Mouse (Mus musculus) CH12.LX (cell line): ENCODE data around the gene Epas1. TPM values are rescaled to one million over a fixed set of nuclear protein-coding genes. Genes with fewer than 3 reads are reported as not detected.

ENCODE experiments used
- DNase-seq: peaks from one replicate; pipeline ENCODE4 v3.0.0-alpha.2; 2013; ENCODE audit errors: extremely low read depth
- H3K27ac ChIP-seq: 2 replicates; pipeline ENCODE4 v1.5.1; 2012; ENCODE audit warnings: low read depth, mild to moderate bottlenecking, control low read depth, moderate library complexity; ENCODE audit not compliant: insufficient read depth
- H3K27me3 ChIP-seq: replicated peaks from 2 replicates; pipeline ENCODE3; 2012; ENCODE audit warnings: inconsistent platforms
- H3K36me3 ChIP-seq, 2 experiments: replicated peaks in 1 of 2; 2 replicates each; pipeline versions ENCODE3 to v1.6.1; 2012; ENCODE audit warnings: inconsistent platforms in 1 of 2, low read length in 1 of 2, mild to moderate bottlenecking in 1 of 2, mixed read lengths in 1 of 2, moderate library complexity in 1 of 2; ENCODE audit not compliant: control insufficient read depth in 1 of 2, insufficient read depth in 1 of 2
- H3K4me1 ChIP-seq, 2 experiments: 2 replicates each; pipeline ENCODE4 v1.6.1; 2012; ENCODE audit warnings: inconsistent platforms in 1 of 2, moderate library complexity in 1 of 2; ENCODE audit not compliant: insufficient read depth in 2 of 2, control insufficient read depth in 1 of 2
- H3K4me2 ChIP-seq: 2 replicates; pipeline ENCODE4 v1.6.1; 2012; ENCODE audit warnings: low read depth, mild to moderate bottlenecking, control low read depth; ENCODE audit not compliant: poor library complexity, insufficient read depth, severe bottlenecking
- H3K4me3 ChIP-seq, 3 experiments: fragments of 150-350 bp in 1 of 3; sonication (generic) in 1 of 3; replicated peaks in 1 of 3; 2 replicates each; pipeline versions ENCODE3 to v1.5.1; 2011 to 2012; ENCODE audit warnings: low read depth in 2 of 3, low read length in 2 of 3, mild to moderate bottlenecking in 2 of 3, moderate library complexity in 2 of 3, control low read depth in 1 of 3, improper control_type of control experiment in 1 of 3, inconsistent platforms in 1 of 3, mixed read lengths in 1 of 3; ENCODE audit not compliant: poor library complexity in 1 of 3
- H3K79me2 ChIP-seq: replicated peaks from 2 replicates; pipeline ENCODE4 v1.6.1; 2012; ENCODE audit warnings: mild to moderate bottlenecking, moderate library complexity; ENCODE audit not compliant: control insufficient read depth, poor library complexity, insufficient read depth, severe bottlenecking; ENCODE audit errors: extremely low read depth
- H3K9ac ChIP-seq: 2 replicates; pipeline ENCODE4 v1.6.1; 2012; ENCODE audit warnings: low read depth, mild to moderate bottlenecking, control low read depth, moderate library complexity; ENCODE audit not compliant: insufficient read depth
- H3K9me3 ChIP-seq: replicated peaks from 2 replicates; pipeline ENCODE3; 2012; ENCODE audit warnings: low read length, inconsistent platforms, mixed read lengths
- BHLHE40 ChIP-seq: IDR thresholded peaks from 2 replicates; pipeline ENCODE4 v1.6.1; 2011; ENCODE audit warnings: mild to moderate bottlenecking, low read depth, low read length, improper control_type of control experiment
- CHD1 ChIP-seq: IDR thresholded peaks from 2 replicates; pipeline ENCODE4 v1.6.1; 2012; ENCODE audit warnings: low read depth, low read length, improper control_type of control experiment, inconsistent platforms
- CHD2 ChIP-seq: IDR thresholded peaks from 2 replicates; pipeline ENCODE4 v1.6.1; 2011; ENCODE audit warnings: low read length, improper control_type of control experiment
- CTCF ChIP-seq, 2 experiments: IDR thresholded peaks in 1 of 2; conservative IDR thresholded peaks in 1 of 2; 2 replicates each; pipeline ENCODE4 v1.5.1; 2011 to 2012; ENCODE audit warnings: low read depth in 2 of 2, low read length in 2 of 2, improper control_type of control experiment in 1 of 2, inconsistent platforms in 1 of 2, mild to moderate bottlenecking in 1 of 2, moderate library complexity in 1 of 2
- E2F4 ChIP-seq: IDR thresholded peaks from 2 replicates; pipeline ENCODE4 v1.6.1; 2011; ENCODE audit warnings: low read depth, low read length, improper control_type of control experiment; ENCODE audit not compliant: insufficient replicate concordance
- ELF1 ChIP-seq: IDR thresholded peaks from 2 replicates; pipeline ENCODE4 v1.6.1; 2014; ENCODE audit warnings: low read depth, mild to moderate bottlenecking, inconsistent platforms, low read length, improper control_type of control experiment
- EP300 ChIP-seq: IDR thresholded peaks from 2 replicates; pipeline ENCODE4 v1.6.1; 2011; ENCODE audit warnings: low read length, improper control_type of control experiment
- ETS1 ChIP-seq: conservative IDR thresholded peaks from 2 replicates; pipeline ENCODE4 v1.6.1; 2012; ENCODE audit warnings: low read depth, mild to moderate bottlenecking, inconsistent platforms, low read length, improper control_type of control experiment, moderate library complexity
- GABPA ChIP-seq: IDR thresholded peaks from 2 replicates; pipeline ENCODE4 v1.6.1; 2012; ENCODE audit warnings: low read depth, low read length, improper control_type of control experiment, inconsistent platforms; ENCODE audit not compliant: insufficient replicate concordance
- HCFC1 ChIP-seq: IDR thresholded peaks from 2 replicates; pipeline ENCODE4 v1.6.1; 2012; ENCODE audit warnings: low read depth, mild to moderate bottlenecking, inconsistent platforms, low read length, improper control_type of control experiment
- IRF4 ChIP-seq: IDR thresholded peaks from 2 replicates; pipeline ENCODE4 v1.6.1; 2014; ENCODE audit warnings: low read depth, mild to moderate bottlenecking, inconsistent platforms, low read length, improper control_type of control experiment
- JUN ChIP-seq: IDR thresholded peaks from 2 replicates; pipeline ENCODE4 v1.6.1; 2011; ENCODE audit warnings: low read depth, mild to moderate bottlenecking, low read length, improper control_type of control experiment, moderate library complexity; ENCODE audit not compliant: insufficient read depth
- JUND ChIP-seq: conservative IDR thresholded peaks from 2 replicates; pipeline ENCODE4 v1.6.1; 2011; ENCODE audit warnings: low read depth, low read length, improper control_type of control experiment
- KAT2A ChIP-seq: IDR thresholded peaks from 2 replicates; pipeline ENCODE4 v1.6.1; 2012; ENCODE audit warnings: low read length, improper control_type of control experiment, inconsistent platforms; ENCODE audit not compliant: insufficient replicate concordance
- MAFK ChIP-seq: IDR thresholded peaks from 2 replicates; pipeline ENCODE4 v1.6.1; 2011; ENCODE audit warnings: low read length, improper control_type of control experiment; ENCODE audit not compliant: insufficient replicate concordance
- MAX ChIP-seq: IDR thresholded peaks from 2 replicates; pipeline ENCODE4 v1.6.1; 2011; ENCODE audit warnings: low read length, improper control_type of control experiment
- MAZ ChIP-seq: IDR thresholded peaks from 2 replicates; pipeline ENCODE4 v1.6.1; 2012; ENCODE audit warnings: low read depth, mild to moderate bottlenecking, inconsistent platforms, low read length, improper control_type of control experiment, moderate library complexity
- MEF2A ChIP-seq: IDR thresholded peaks from 2 replicates; pipeline ENCODE4 v1.6.1; 2014; ENCODE audit warnings: low read depth, mild to moderate bottlenecking, inconsistent platforms, low read length, improper control_type of control experiment, borderline replicate concordance
- MXI1 ChIP-seq: IDR thresholded peaks from 2 replicates; pipeline ENCODE4 v1.6.1; 2011; ENCODE audit warnings: mild to moderate bottlenecking, low read depth, low read length, improper control_type of control experiment
- MYC ChIP-seq: IDR thresholded peaks from 2 replicates; pipeline ENCODE4 v1.6.1; 2011; ENCODE audit warnings: low read depth, mild to moderate bottlenecking, improper control_type of control experiment, low read length
- NELFE ChIP-seq: IDR thresholded peaks from 2 replicates; pipeline ENCODE4 v1.6.1; 2011; ENCODE audit warnings: low read depth, low read length, improper control_type of control experiment
- NRF1 ChIP-seq: IDR thresholded peaks from 2 replicates; pipeline ENCODE4 v1.6.1; 2014; ENCODE audit warnings: low read depth, mild to moderate bottlenecking, inconsistent platforms, low read length, improper control_type of control experiment, moderate library complexity
- PAX5 ChIP-seq: IDR thresholded peaks from 2 replicates; pipeline ENCODE4 v1.6.1; 2012; ENCODE audit warnings: low read length, inconsistent platforms, mixed read lengths
- POLR2A ChIP-seq: IDR thresholded peaks from 2 replicates; pipeline ENCODE4 v1.6.1; 2011; ENCODE audit warnings: low read depth, mild to moderate bottlenecking, improper control_type of control experiment, low read length
- POLR2AphosphoS2 ChIP-seq: IDR thresholded peaks from 2 replicates; pipeline ENCODE4 v1.6.1; 2011; ENCODE audit warnings: low read depth, low read length, improper control_type of control experiment
- RAD21 ChIP-seq: IDR thresholded peaks from 2 replicates; pipeline ENCODE4 v1.6.1; 2011; ENCODE audit warnings: low read depth, mild to moderate bottlenecking, low read length, improper control_type of control experiment, moderate library complexity
- RCOR1 ChIP-seq: conservative IDR thresholded peaks from 2 replicates; pipeline ENCODE4 v1.6.1; 2012; ENCODE audit warnings: low read depth, mild to moderate bottlenecking, inconsistent platforms, low read length, improper control_type of control experiment
- SIN3A ChIP-seq: IDR thresholded peaks from 2 replicates; pipeline ENCODE4 v1.6.1; 2012; ENCODE audit warnings: low read length, improper control_type of control experiment, inconsistent platforms
- SMC3 ChIP-seq: IDR thresholded peaks from 2 replicates; pipeline ENCODE4 v1.6.1; 2011; ENCODE audit warnings: low read depth, low read length, improper control_type of control experiment
- TBP ChIP-seq: conservative IDR thresholded peaks from 2 replicates; pipeline ENCODE4 v1.6.1; 2011; ENCODE audit warnings: low read depth, low read length, improper control_type of control experiment
- TCF12 ChIP-seq: IDR thresholded peaks from 2 replicates; pipeline ENCODE4 v1.6.1; 2014; ENCODE audit warnings: low read depth, mild to moderate bottlenecking, inconsistent platforms, low read length, improper control_type of control experiment
- UBTF ChIP-seq: IDR thresholded peaks from 2 replicates; pipeline ENCODE4 v1.6.1; 2012; ENCODE audit warnings: low read depth, mild to moderate bottlenecking, inconsistent platforms, low read length, improper control_type of control experiment, moderate library complexity
- USF1 ChIP-seq: IDR thresholded peaks from 2 replicates; pipeline ENCODE4 v1.6.1; 2014; ENCODE audit warnings: low read depth, mild to moderate bottlenecking, inconsistent platforms, low read length, improper control_type of control experiment
- USF2 ChIP-seq: conservative IDR thresholded peaks from 2 replicates; pipeline ENCODE4 v1.6.1; 2011; ENCODE audit warnings: low read depth, low read length, improper control_type of control experiment
- ZC3H11A ChIP-seq: IDR thresholded peaks from 2 replicates; pipeline ENCODE4 v1.6.1; 2012; ENCODE audit warnings: low read depth, mild to moderate bottlenecking, inconsistent platforms, low read length, improper control_type of control experiment
- ZKSCAN1 ChIP-seq: IDR thresholded peaks from 2 replicates; pipeline ENCODE4 v1.6.1; 2012; ENCODE audit warnings: low read depth, inconsistent platforms, low read length, improper control_type of control experiment, borderline replicate concordance
- ZMIZ1 ChIP-seq: IDR thresholded peaks from 2 replicates; pipeline ENCODE4 v1.6.1; 2012; ENCODE audit warnings: low read depth, mild to moderate bottlenecking, inconsistent platforms, low read length, improper control_type of control experiment
- ZNF384 ChIP-seq: IDR thresholded peaks from 2 replicates; pipeline ENCODE4 v1.6.1; 2012; ENCODE audit warnings: low read depth, low read length, improper control_type of control experiment, inconsistent platforms
- dilution Hi-C: fragments of 300-500 bp; cut with MboI; formaldehyde crosslinking; loops from 2 replicates; pipeline ENCODE4 v1.14.3; 2020; ENCODE audit warnings: low sequenced_read_pairs; ENCODE audit not compliant: extremely low pct_unique_long_range_greater_than_20kb, extremely low pct_ligation_motif_present
- in situ Hi-C: fragments of 300-500 bp; cut with MboI; formaldehyde crosslinking; loops from 3 replicates; pipeline ENCODE4 v1.14.3; 2019; ENCODE audit warnings: low sequenced_read_pairs, low pct_ligation_motif_present, low pct_unique_long_range_greater_than_20kb, mixed read lengths
- polyA plus RNA-seq: library from polyadenylated mRNA; unstranded; fragments of >175 nt; gene quantifications from 2 replicates; pipeline ENCODE4 v1.2.1, GENCODE M21; 2012; ENCODE audit warnings: low read depth; ENCODE audit not compliant: insufficient read length
- total RNA-seq, 2 experiments: library from RNA; depleted of rRNA; stranded (reverse); fragments of 300-350 nt in 1 of 2; fragments of >200 nt in 1 of 2; gene quantifications; 2 replicates each; pipeline ENCODE4 v1.2.3; 2012 to 2014

Gene Epas1
- total and polyA plus RNA-seq, 3 experiments, result 0.08 to 0.14 (median 0.11) TPM

DNA sequence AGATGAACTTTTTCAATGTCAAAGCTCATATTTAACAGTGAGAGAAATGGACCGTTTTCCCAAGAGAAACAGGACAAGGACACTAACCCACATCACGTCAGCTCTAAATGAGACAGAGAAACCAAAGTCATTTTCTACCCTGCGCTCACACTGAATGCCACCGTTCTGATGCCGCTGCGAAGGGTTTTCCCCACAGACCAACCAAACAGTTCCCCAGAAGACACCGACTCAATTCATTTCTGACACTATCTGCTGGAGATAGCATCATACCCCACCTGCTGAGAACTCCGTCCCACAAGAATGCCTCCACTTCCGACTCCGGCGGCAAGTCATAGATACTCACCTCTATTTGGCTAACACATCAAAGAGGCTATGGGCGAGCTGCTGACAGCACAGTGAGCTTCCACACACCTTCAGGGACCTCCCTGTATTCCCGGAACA is 99.1 kb downstream of the Epas1 start:
- H3K4me1 ChIP-seq, result peaks cover 12 to 30% of the 10 kb centered on the region in 2 experiments
- peak; percentile 95 for DNase-seq
- TF ChIP-seq CHD2 (peak; percentile 86), ZKSCAN1 (no peak), CTCF (conservative IDR thresholded peaks at IDR 0.05 in 1 of 2, IDR thresholded peaks at IDR 0.05 in 1 of 2; ENCODE audit: low read depth in 2 of 2, low read length in 2 of 2) (no peak), ZMIZ1 (peak; percentile 51; the same call in 1 of the 2 replicates), E2F4 (no peak; the same call in 1 of the 2 replicates), CHD1 (peak; percentile 66; the same call in 1 of the 2 replicates), MAFK (no peak; the same call in 1 of the 2 replicates), NELFE (peak; percentile 34), USF2 (no peak), USF1 (no peak), ZNF384 (no peak), HCFC1 (no peak; the same call in 1 of the 2 replicates), UBTF (no peak), GABPA (no peak), ZC3H11A (no peak), MAX (0 out of 2 replicates have a peak, but pooled peaks have one; percentile 24), TBP (peak; percentile 80), POLR2A (peak; percentile 33; the same call in 1 of the 2 replicates), MXI1 (no peak), SMC3 (peak; percentile 17; the same call in 1 of the 2 replicates), PAX5 (no peak), RAD21 (no peak), EP300 (peak; percentile 93), NRF1 (no peak), POLR2AphosphoS2 (no peak), MEF2A (peak; percentile 94), KAT2A (no peak), BHLHE40 (peak; percentile 70), MAZ (peak; percentile 70; the same call in 1 of the 2 replicates), JUND (peak; percentile 79; the same call in 1 of the 2 replicates), SIN3A (0 out of 2 replicates have a peak, but pooled peaks have one; percentile 44), ETS1 (peak; percentile 87), RCOR1 (0 out of 2 replicates have a peak, but pooled peaks have one; percentile 19), MYC (peak; percentile 52), IRF4 (peak; percentile 93), ELF1 (peak; percentile 71), JUN (peak; percentile 78), TCF12 (peak; percentile 92)
- H3K27ac ChIP-seq, result peak overlapping the region; percentile 95; the same call in 1 of the 2 replicates
- dilution Hi-C loops, result no loop called here
- no peaks in the 10 kb centered on the region for H3K9me3 ChIP-seq
- no peak overlapping the region for H3K4me3 ChIP-seq
- H3K79me2 ChIP-seq, result no peaks in the 10 kb centered on the region
- H3K9ac ChIP-seq, result peak overlapping the region; percentile 64; the same call in 1 of the 2 replicates
- peaks cover 4% of the 10 kb centered on the region for H3K27me3 ChIP-seq
- peak overlapping the region; percentile 85; the same call in 1 of the 2 replicates for H3K4me2 ChIP-seq
- in situ Hi-C loops, result no loop called here
- no peaks in the 10 kb centered on the region for H3K36me3 ChIP-seq
